Mouse (Mus musculus) stomach, postnatal 0 days (tissue): ENCODE measurements around the gene Rims3.

Experiments used
- CTCF ChIP-seq: IDR thresholded peaks from 2 replicates; pipeline ENCODE4 v1.5.1; 2016; ENCODE audit warnings: antibody characterized with exemption, low read depth, mild to moderate bottlenecking, moderate library complexity
- EP300 ChIP-seq: optimal IDR thresholded peaks from 2 replicates; pipeline ENCODE3; 2016; ENCODE audit warnings: antibody characterized with exemption

- TF ChIP-seq EP300: no peak
- TF ChIP-seq CTCF: no peak
Measured at GRCm38 (mm10) chr4:120885208-120886120, 30.8 kb downstream of the Rims3 start.
